Mouse (Mus musculus) megakaryocyte, embryonic 14.5 days (primary cell): ENCODE data around the gene Grrp1.

Source experiments
- FLI1 ChIP-seq: IDR thresholded peaks from 2 replicates; pipeline ENCODE4 v1.6.1; 2012; ENCODE audit warnings: low read length, inconsistent platforms, mixed read lengths
- GATA1 ChIP-seq: IDR thresholded peaks from 3 replicates; pipeline ENCODE4 v1.6.1; 2012; ENCODE audit warnings: mixed read lengths, low read length, inconsistent platforms, borderline replicate concordance

GRCm38 (mm10) chr4:134293061-134293691 is 39.3 kb upstream of the Grrp1 start:
- TF ChIP-seq GATA1 (no peak), FLI1 (no peak)
